Mouse (Mus musculus) erythroid progenitor cell, adult 5-6 weeks (primary cell): Measurements from ENCODE around the gene Prtn3. TPM values are rescaled to one million over a fixed set of nuclear protein-coding genes. Genes with fewer than 3 reads are reported as not detected.

Source experiments
- ATAC-seq: replicated peaks from 2 replicates; pipeline ENCODE4 v1.8.0; 2016; ENCODE audit warnings: moderate number of reproducible peaks, mild to moderate bottlenecking, moderate TSS enrichment, inconsistent platforms; ENCODE audit not compliant: poor library complexity, low FRiP score, severe bottlenecking
- total RNA-seq, 2 experiments: library from RNA; stranded (forward) in 1 of 2; stranded (reverse) in 1 of 2; fragments of 150-400 nt in 1 of 2; fragments of 186-747, 209-891 nt in 1 of 2; gene quantifications; 2 replicates each; pipeline versions ENCODE4 v1.2.3 to v1.2.4; 2015 to 2017; ENCODE audit warnings: low replicate concordance in 2 of 2

The Prtn3 gene
- total RNA-seq, 2 experiments from 2014 or later: 52.3 to 296 TPM

GRCm38 (mm10) chr10:79854801-79855541 is 19.3 kb upstream of the Prtn3 start:
- ATAC-seq: no peak

GRCm38 (mm10) chr10:79855558-79856184 is 18.6 kb upstream of the Prtn3 start:
- no peak for ATAC-seq

GRCm38 (mm10) chr10:79856280-79856679 is 18.0 kb upstream of the Prtn3 start:
- no peak for ATAC-seq

GRCm38 (mm10) chr10:79856704-79857451 is 17.4 kb upstream of the Prtn3 start:
- no peak for ATAC-seq

GRCm38 (mm10) chr10:79857452-79857811 is 16.8 kb upstream of the Prtn3 start:
- ATAC-seq: no peak

GRCm38 (mm10) chr10:79857894-79858293 is 16.4 kb upstream of the Prtn3 start:
- ATAC-seq: no peak

- no peak for ATAC-seq
Observed at GRCm38 (mm10) chr10:79858416-79859074, 15.7 kb upstream of the Prtn3 start.

GRCm38 (mm10) chr10:79859116-79859515 is 15.2 kb upstream of the Prtn3 start:
- ATAC-seq: no peak

- no peak for ATAC-seq
Observed at GRCm38 (mm10) chr10:79860079-79860911, 14.0 kb upstream of the Prtn3 start.

- no peak for ATAC-seq
Observed at GRCm38 (mm10) chr10:79861230-79862048, 12.8 kb upstream of the Prtn3 start.

- ATAC-seq: no peak
Observed at GRCm38 (mm10) chr10:79862049-79862788, 12.1 kb upstream of the Prtn3 start.

- ATAC-seq: no peak
Observed at GRCm38 (mm10) chr10:79862925-79863324, 11.4 kb upstream of the Prtn3 start.

- no peak for ATAC-seq
Observed at GRCm38 (mm10) chr10:79864351-79865188, 9.7 kb upstream of the Prtn3 start.

GRCm38 (mm10) chr10:79865189-79865601 is 9.1 kb upstream of the Prtn3 start:
- no peak for ATAC-seq

GRCm38 (mm10) chr10:79865801-79866295 is 8.4 kb upstream of the Prtn3 start:
- ATAC-seq: 0 out of 2 replicates have a peak, but pooled peaks have one; percentile 28

- ATAC-seq: no peak
Observed at GRCm38 (mm10) chr10:79866601-79867000, 7.7 kb upstream of the Prtn3 start.

GRCm38 (mm10) chr10:79871845-79872244 is 2.4 kb upstream of the Prtn3 start:
- no peak for ATAC-seq
